ENCODE assay signal across 17 mouse cellular contexts in genomic region chr19:32604127-32604526, GRCm38 (mm10). TPM values are rescaled to one million over a fixed set of nuclear protein-coding genes. Genes with fewer than 3 reads are reported as not detected.
DNase-seq lines count a peak whose midpoint lies in the region; ATAC-seq and TF ChIP-seq lines count a peak whose summit lies in the region.
"Had no signal": no experiment of that assay in that cellular context is flagged by ENCODE, and none has a peak within 500 bp of the region (broad histone marks: within the 10 kb centered on the region; RNA-seq: fewer than 3 reads in every experiment).

No protein-coding gene starts in this region.

- H3K27ac ChIP-seq in limb, embryonic 12.5 days, result peak overlapping the region; percentile 60; the same call in 1 of the 2 replicates
- no peak overlapping the region for H3K27ac ChIP-seq in limb, embryonic 10.5 days
- peak overlapping the region; percentile 63; the same call in 1 of the 2 replicates for H3K27ac ChIP-seq in limb, embryonic 13.5 days
- H3K27ac ChIP-seq: hindbrain, embryonic 12.5 days had no signal

- WGBS in limb, embryonic 12.5 days, result 76% methylated on average over 8 of the region's 8 CpGs
- WGBS in limb, embryonic 10.5 days, result 84% methylated on average over 8 of the region's 8 CpGs
- WGBS in limb, embryonic 13.5 days, result 60% methylated on average over 8 of the region's 8 CpGs

- H3K4me3 ChIP-seq in limb, embryonic 12.5 days (replicated peaks), result no peak overlapping the region
- no peak overlapping the region for H3K4me3 ChIP-seq in limb, embryonic 10.5 days
- H3K4me3 ChIP-seq in G1E (ENCODE audit: low read depth, low read length), result no peak overlapping the region; the same call in 1 of the 2 replicates
- no peak overlapping the region for H3K4me3 ChIP-seq in limb, embryonic 13.5 days
- H3K4me3 ChIP-seq: hindbrain, embryonic 12.5 days had no signal

- H3K9ac ChIP-seq in limb, embryonic 12.5 days (replicated peaks), result 0 out of 2 replicates have a peak overlapping the region, but pooled peaks have one; percentile 23
- H3K9ac ChIP-seq in limb, embryonic 13.5 days, result no peak overlapping the region
- H3K9ac ChIP-seq: hindbrain, embryonic 12.5 days had no signal

- no peak for DNase-seq in limb, embryonic 10.5 days (ENCODE audit: low spot score)
- no peak for DNase-seq in G1E (ENCODE audit: low spot score)
- DNase-seq in retina, postnatal 1 day, result peak; percentile 42
- DNase-seq in cerebellum, postnatal 36 days, result no peak
- DNase-seq in layer of hippocampus, adult 9-10 months (ENCODE audit: low spot score), result no peak
- DNase-seq: B cell, adult 2 months; cerebellum, adult 2 months; gastrocnemius, postnatal 36 days; heart, postnatal 14 days; kidney, adult 8-10 months; midbrain, embryonic 14.5 days; thymus, postnatal 36 days had no signal

- H3K36me3 ChIP-seq in limb, embryonic 12.5 days, result no peaks in the 10 kb centered on the region
- no peaks in the 10 kb centered on the region for H3K36me3 ChIP-seq in limb, embryonic 10.5 days
- H3K36me3 ChIP-seq in G1E (replicated peaks), result peaks cover 12% of the 10 kb centered on the region
- no peaks in the 10 kb centered on the region for H3K36me3 ChIP-seq in limb, embryonic 13.5 days
- H3K36me3 ChIP-seq: hindbrain, embryonic 12.5 days had no signal

- no peaks in the 10 kb centered on the region for H3K27me3 ChIP-seq in limb, embryonic 12.5 days
- H3K27me3 ChIP-seq in limb, embryonic 10.5 days (ENCODE audit: low read depth, poor library complexity, severe bottlenecking), result no peaks in the 10 kb centered on the region
- no peaks in the 10 kb centered on the region for H3K27me3 ChIP-seq in G1E (ENCODE audit: insufficient read depth, low read length)
- no peaks in the 10 kb centered on the region for H3K27me3 ChIP-seq in limb, embryonic 13.5 days
- H3K27me3 ChIP-seq: hindbrain, embryonic 12.5 days had no signal

- H3K9me3 ChIP-seq in limb, embryonic 12.5 days, result no peaks in the 10 kb centered on the region
- no peaks in the 10 kb centered on the region for H3K9me3 ChIP-seq in limb, embryonic 10.5 days (replicated peaks)
- no peaks in the 10 kb centered on the region for H3K9me3 ChIP-seq in G1E (replicated peaks)
- no peaks in the 10 kb centered on the region for H3K9me3 ChIP-seq in limb, embryonic 13.5 days
- H3K9me3 ChIP-seq: hindbrain, embryonic 12.5 days had no signal

- ATAC-seq in limb, embryonic 12.5 days (ENCODE audit: insufficient number of reproducible peaks, insufficient read depth, low FRiP score, low TSS enrichment, low read depth), result no peak
- ATAC-seq in G1E (ENCODE audit: extremely low read depth, insufficient number of reproducible peaks, low FRiP score, poor library complexity, severe bottlenecking), result peak; percentile 52
- ATAC-seq in limb, embryonic 13.5 days (ENCODE audit: low FRiP score, low read depth), result no peak
- ATAC-seq: forebrain, embryonic 14.5 days had no signal

- peaks cover 51% of the 10 kb centered on the region for H3K4me1 ChIP-seq in limb, embryonic 12.5 days (replicated peaks)
- 0 out of 2 replicates have a peak, but pooled peaks cover 4% of the 10 kb centered on the region for H3K4me1 ChIP-seq in limb, embryonic 10.5 days
- peaks cover 44% of the 10 kb centered on the region for H3K4me1 ChIP-seq in G1E (ENCODE audit: insufficient read depth, low read depth, low read length)
- H3K4me1 ChIP-seq in limb, embryonic 13.5 days, result peaks cover 66% of the 10 kb centered on the region
- H3K4me1 ChIP-seq: hindbrain, embryonic 12.5 days had no signal

- H3K4me2 ChIP-seq in limb, embryonic 12.5 days, result no peak overlapping the region
- no peak overlapping the region for H3K4me2 ChIP-seq in limb, embryonic 13.5 days (replicated peaks)
- H3K4me2 ChIP-seq: heart, embryonic 11.5 days; hindbrain, embryonic 12.5 days had no signal

- TF ChIP-seq CTCF in G1E (IDR thresholded peaks at IDR 0.05; ENCODE audit: low read depth, low read length), result no peak

RNA-seq across cellular contexts. Expression of gene Papss2, which starts 8.5 kb away (rescaled TPM):
- 20.7 and 29.5 TPM in 2 replicates for polyA plus RNA-seq in limb, embryonic 12.5 days (2016; fragmentation: Nextera tagmentation; extraction: Ambion mirVana)
- polyA plus RNA-seq in limb, embryonic 10.5 days (2016; fragmentation: Nextera tagmentation; extraction: Ambion mirVana), result 0.56 and 2.3 TPM in 2 replicates
- 66.2 and 85.0 TPM in 2 replicates for total RNA-seq in G1E (2014; fragmentation: Nextera tagmentation)
- 139 and 164 TPM in 2 replicates for total RNA-seq in G1E (2017)
- polyA plus RNA-seq in G1E (2012), result 4.3 and 7.0 TPM in 2 replicates
- 48.0 and 49.1 TPM in 2 replicates for polyA plus RNA-seq in limb, embryonic 13.5 days (2015; fragmentation: Nextera tagmentation; extraction: Ambion mirVana)
